Mouse (Mus musculus): ENCODE measurements around the gene Pigk. TPM values are rescaled to one million over a fixed set of nuclear protein-coding genes. Genes with fewer than 3 reads are reported as not detected.

Pigk gene
- polyA plus RNA-seq, 1 experiment from 2014 or later: 42.8 TPM

DNA sequence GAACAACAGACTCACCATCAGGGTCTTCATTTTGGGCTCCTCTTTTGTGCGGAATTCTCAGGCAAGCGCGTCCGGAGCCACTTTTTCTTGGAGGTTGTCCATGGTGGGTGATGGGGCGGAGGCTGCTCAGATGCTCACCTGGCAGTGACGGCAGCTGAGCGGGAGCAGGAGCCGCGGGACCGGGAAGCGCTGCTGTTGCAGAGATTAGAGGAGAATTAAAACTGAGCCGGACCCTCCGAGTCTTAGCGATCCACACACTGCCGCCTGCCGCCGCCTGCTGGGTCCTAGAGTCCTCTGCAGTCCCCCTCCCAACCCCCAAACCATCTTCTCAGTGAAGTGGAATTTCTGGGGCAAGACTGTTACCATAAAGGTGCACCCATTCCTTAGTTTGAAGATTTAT is 268.1 kb downstream of the Pigk start, which contains the start of gene St6galnac5:
Gene St6galnac5, minus strand, starts transcription at position 259 of the 400 bp plus-strand sequence.
- Histone ChIP-seq H3K9me3 (no peaks in the 10 kb centered on the region), H3K4me2 (peak within 1 kb of the TSS; percentile 77), H3K4me1 (peaks cover 14% of the 10 kb centered on the region), H3K36me3 (no peaks in the 10 kb centered on the region), H3K27me3 (peaks cover 49% of the 10 kb centered on the region), H3K4me3 (peak within 1 kb of the TSS; percentile 42), H3K9ac (peak within 1 kb of the TSS; percentile 36; the same call in 1 of the 2 replicates), H3K27ac (no peak within 1 kb of the TSS)
- ATAC-seq (ENCODE audit: borderline replicate concordance, extremely low read depth, low FRiP score, low TSS enrichment): peak; percentile 64; the same call in 1 of the 2 replicates
- under 1% methylated on average over 17 of the region's 17 CpGs for WGBS

- no peak overlapping the region for H3K4me3 ChIP-seq
- WGBS: 71% methylated on average over 2 of the region's 2 CpGs
- no peak overlapping the region for H3K4me2 ChIP-seq
- H3K27ac ChIP-seq: no peak overlapping the region
- ATAC-seq (ENCODE audit: borderline replicate concordance, extremely low read depth, low FRiP score, low TSS enrichment): no peak
- no peaks in the 10 kb centered on the region for H3K27me3 ChIP-seq
- H3K9ac ChIP-seq: no peak overlapping the region
- no peaks in the 10 kb centered on the region for H3K36me3 ChIP-seq
- no peaks in the 10 kb centered on the region for H3K9me3 ChIP-seq
- no peaks in the 10 kb centered on the region for H3K4me1 ChIP-seq
Observed at GRCm38 (mm10) chr3:152990787-152991186, 276.9 kb downstream of the Pigk start.

- Histone ChIP-seq H3K4me1 (no peaks in the 10 kb centered on the region), H3K36me3 (no peaks in the 10 kb centered on the region), H3K9me3 (no peaks in the 10 kb centered on the region), H3K4me2 (no peak overlapping the region), H3K27me3 (no peaks in the 10 kb centered on the region), H3K9ac (no peak overlapping the region), H3K27ac (no peak overlapping the region), H3K4me3 (no peak overlapping the region)
- WGBS: 63% methylated on average over 5 of the region's 5 CpGs
- no peak for ATAC-seq (ENCODE audit: borderline replicate concordance, extremely low read depth, low FRiP score, low TSS enrichment)
Observed at GRCm38 (mm10) chr3:152993608-152994007, 279.7 kb downstream of the Pigk start.

- ATAC-seq (ENCODE audit: borderline replicate concordance, extremely low read depth, low FRiP score, low TSS enrichment): no peak
- WGBS: 36% methylated on average over 5 of the region's 5 CpGs
- H3K36me3 ChIP-seq: no peaks in the 10 kb centered on the region
- H3K9me3 ChIP-seq: no peaks in the 10 kb centered on the region
- H3K9ac ChIP-seq: no peak overlapping the region
- no peak overlapping the region for H3K4me3 ChIP-seq
- H3K27me3 ChIP-seq: no peaks in the 10 kb centered on the region
- no peak overlapping the region for H3K4me2 ChIP-seq
- H3K27ac ChIP-seq: no peak overlapping the region
- H3K4me1 ChIP-seq: no peaks in the 10 kb centered on the region
Observed at GRCm38 (mm10) chr3:152998106-152998505, 284.2 kb downstream of the Pigk start.

GRCm38 (mm10) chr3:152998901-152999300 is 285.0 kb downstream of the Pigk start:
- WGBS: 72% methylated on average over 5 of the region's 5 CpGs
- no peaks in the 10 kb centered on the region for H3K27me3 ChIP-seq
- H3K4me3 ChIP-seq: no peak overlapping the region
- no peak overlapping the region for H3K27ac ChIP-seq
- no peak for ATAC-seq (ENCODE audit: borderline replicate concordance, extremely low read depth, low FRiP score, low TSS enrichment)
- H3K4me2 ChIP-seq: no peak overlapping the region
- no peaks in the 10 kb centered on the region for H3K9me3 ChIP-seq
- no peaks in the 10 kb centered on the region for H3K36me3 ChIP-seq
- no peak overlapping the region for H3K9ac ChIP-seq
- H3K4me1 ChIP-seq: no peaks in the 10 kb centered on the region

DNA sequence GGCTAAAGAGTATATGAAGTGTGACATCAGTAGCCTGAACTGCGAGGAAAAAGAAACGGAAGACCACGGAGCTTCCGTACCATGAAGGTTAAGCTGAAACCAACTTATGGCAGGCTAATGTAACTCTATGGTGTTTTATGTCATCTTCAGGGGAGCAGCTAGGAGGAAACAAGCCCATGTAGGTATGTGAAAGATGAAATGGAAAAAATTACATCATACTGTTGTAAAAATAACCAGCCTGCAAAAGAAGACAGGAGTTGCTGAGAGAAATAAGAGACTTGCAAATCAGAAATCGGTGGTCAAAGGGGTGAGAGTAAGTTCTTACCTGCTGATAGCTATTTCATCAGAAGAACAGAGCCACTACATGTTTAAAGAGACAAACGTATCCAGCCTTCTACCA is 293.0 kb downstream of the Pigk start:
- Histone ChIP-seq H3K4me1 (peaks cover 9% of the 10 kb centered on the region; the same call in 1 of the 2 replicates), H3K36me3 (no peaks in the 10 kb centered on the region), H3K4me3 (no peak overlapping the region), H3K27ac (no peak overlapping the region), H3K27me3 (no peaks in the 10 kb centered on the region), H3K9ac (no peak overlapping the region), H3K4me2 (no peak overlapping the region), H3K9me3 (no peaks in the 10 kb centered on the region)
- 79% methylated on average over 6 of the region's 6 CpGs for WGBS
- no peak for ATAC-seq (ENCODE audit: borderline replicate concordance, extremely low read depth, low FRiP score, low TSS enrichment)

GRCm38 (mm10) chr3:153016355-153016754 is 302.5 kb downstream of the Pigk start:
- ATAC-seq (ENCODE audit: borderline replicate concordance, extremely low read depth, low FRiP score, low TSS enrichment): no peak
- Histone ChIP-seq H3K27ac (no peak overlapping the region), H3K9me3 (no peaks in the 10 kb centered on the region), H3K4me1 (peaks cover 7% of the 10 kb centered on the region), H3K27me3 (no peaks in the 10 kb centered on the region), H3K36me3 (no peaks in the 10 kb centered on the region), H3K9ac (no peak overlapping the region), H3K4me2 (no peak overlapping the region), H3K4me3 (no peak overlapping the region)
- 50% methylated on average over 8 of the region's 8 CpGs for WGBS

DNA sequence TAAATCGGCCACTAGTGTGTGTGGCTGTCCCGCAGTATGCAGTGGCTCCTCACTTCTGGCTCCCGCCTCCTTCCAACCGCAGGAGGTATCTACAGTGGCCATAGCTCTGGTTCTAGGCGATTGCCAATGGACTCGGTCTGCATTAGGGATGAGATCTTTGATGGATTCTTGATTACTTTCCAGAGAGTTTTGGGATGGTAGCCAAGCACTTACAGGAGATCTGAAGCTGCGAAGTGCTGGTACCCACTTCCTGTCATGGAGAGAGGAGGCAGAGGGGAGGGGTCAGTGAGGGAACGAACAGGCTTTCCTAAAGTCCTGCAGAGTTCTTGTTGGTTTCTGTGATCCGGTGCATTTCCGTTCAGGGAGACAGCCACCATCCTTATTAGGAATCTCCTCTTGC is 304.2 kb downstream of the Pigk start:
- WGBS: 54% methylated on average over 10 of the region's 10 CpGs

DNA sequence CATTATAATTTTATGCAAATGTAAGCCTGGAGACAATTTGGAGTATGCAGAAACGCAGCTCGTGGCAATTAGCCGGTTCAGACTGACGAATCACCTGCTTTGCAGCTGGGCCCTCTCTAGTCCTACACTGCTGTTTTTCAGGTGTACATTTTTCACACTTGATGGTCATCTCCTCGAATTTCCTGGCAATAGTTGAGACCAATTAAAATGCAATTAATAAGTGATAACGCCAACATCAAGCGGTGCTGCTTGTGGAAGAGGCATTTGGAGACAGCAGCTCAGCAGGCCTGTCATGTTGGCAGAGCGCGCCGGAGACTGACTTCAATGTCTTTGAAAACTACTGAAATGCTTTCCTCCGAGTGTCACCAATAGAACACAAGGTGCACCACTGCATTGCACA is 310.1 kb downstream of the Pigk start:
- Histone ChIP-seq H3K9ac (no peak overlapping the region), H3K4me3 (no peak overlapping the region), H3K27ac (no peak overlapping the region), H3K9me3 (no peaks in the 10 kb centered on the region), H3K4me1 (no peaks in the 10 kb centered on the region), H3K36me3 (no peaks in the 10 kb centered on the region), H3K4me2 (no peak overlapping the region), H3K27me3 (no peaks in the 10 kb centered on the region)
- 82% methylated on average over 11 of the region's 11 CpGs for WGBS
- no peak for ATAC-seq (ENCODE audit: borderline replicate concordance, extremely low read depth, low FRiP score, low TSS enrichment)

More for the DNA sequence above, 304.2 kb downstream of the Pigk start:
- Histone ChIP-seq H3K9me3 (no peaks in the 10 kb centered on the region), H3K4me1 (peaks cover 6% of the 10 kb centered on the region), H3K4me2 (no peak overlapping the region; the same call in 1 of the 2 replicates), H3K27me3 (no peaks in the 10 kb centered on the region), H3K27ac (no peak overlapping the region), H3K4me3 (no peak overlapping the region), H3K9ac (no peak overlapping the region), H3K36me3 (no peaks in the 10 kb centered on the region)
- ATAC-seq (ENCODE audit: borderline replicate concordance, extremely low read depth, low FRiP score, low TSS enrichment): peak; percentile 73; the same call in 1 of the 2 replicates

Other genes starting within 250 kb of the Pigk start
- gene Ak5, start 45.7 kb upstream of the Pigk start, polyA plus RNA-seq (2015; fragmentation: Nextera tagmentation; extraction: Ambion mirVana): 2.6 TPM in 2 replicates

All from lung, embryonic 15.5 days (tissue).